Mouse (Mus musculus) right cerebral cortex, adult 2 months (tissue): ENCODE results near the gene Serpinb2.
A peak's percentile ranks its signal among the peaks of the same experiment; 100 is the strongest.

Experiments
- DNase-seq, 2 experiments: peaks; one replicate each; pipeline ENCODE4 v3.0.0; 2021 to 2022; ENCODE audit warnings: low spot score in 2 of 2

The Serpinb2 gene

DNA sequence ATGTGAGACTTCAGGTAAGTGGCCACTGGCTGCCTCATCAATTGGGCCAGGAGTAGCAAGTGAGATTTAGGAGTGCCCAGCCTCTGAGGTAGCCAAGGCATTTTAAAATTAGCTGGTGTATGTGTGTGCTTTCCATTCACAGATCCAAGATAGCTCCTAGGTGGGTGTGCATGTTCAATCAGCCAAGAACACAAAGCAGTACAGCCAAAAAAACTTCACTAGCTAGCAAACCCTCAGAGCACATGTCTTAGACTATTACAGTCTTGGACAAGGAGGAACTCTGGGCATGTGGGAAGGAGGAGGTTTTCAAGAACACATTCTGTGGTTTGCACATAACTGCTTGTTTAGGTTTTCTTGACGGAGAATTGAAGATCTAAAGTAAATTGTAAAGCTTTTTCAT, 70.0 kb downstream of the Serpinb2 start:
- peak; percentile 49 to 61 for DNase-seq

DNA sequence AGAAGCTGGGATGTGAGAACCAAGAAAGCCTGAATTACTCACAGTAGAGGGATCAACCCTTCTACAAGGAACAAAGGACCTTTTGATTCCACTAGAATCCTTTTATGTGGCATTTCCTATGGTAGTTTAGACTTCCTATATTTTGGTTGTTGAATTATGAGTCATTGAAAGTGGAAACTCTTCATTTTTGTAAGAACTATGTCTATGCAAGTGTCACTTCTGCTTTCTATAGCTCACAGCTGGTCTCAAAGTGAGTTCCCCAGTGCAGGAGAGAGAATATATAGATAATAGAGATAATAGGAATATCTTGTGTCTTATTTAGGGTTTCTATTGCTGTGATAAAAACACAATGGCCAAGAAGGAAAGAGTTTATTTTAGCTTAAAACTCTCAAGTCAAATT, 71.7 kb downstream of the Serpinb2 start:
- DNase-seq = no peak

DNA sequence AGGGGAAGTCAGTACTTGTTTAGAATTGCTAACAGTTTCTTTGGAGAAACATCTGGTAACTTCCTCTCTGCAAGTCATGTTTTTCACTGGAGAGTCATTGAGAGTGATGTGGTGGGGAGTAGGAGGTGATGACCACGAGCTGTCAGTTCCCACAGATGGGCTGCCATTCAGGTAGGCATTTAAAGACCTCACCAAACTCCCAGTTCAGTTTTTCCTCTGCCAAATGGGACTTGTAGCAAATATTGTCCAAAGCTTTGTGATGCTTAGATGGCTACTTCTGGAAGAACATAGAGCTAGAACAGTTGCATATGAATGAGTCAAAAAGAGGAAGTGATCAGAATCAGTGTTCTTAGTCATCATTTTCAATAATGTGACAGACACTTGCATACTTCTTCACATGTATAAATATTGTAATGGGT, 72.7 kb downstream of the Serpinb2 start:
- no peak for DNase-seq

DNA sequence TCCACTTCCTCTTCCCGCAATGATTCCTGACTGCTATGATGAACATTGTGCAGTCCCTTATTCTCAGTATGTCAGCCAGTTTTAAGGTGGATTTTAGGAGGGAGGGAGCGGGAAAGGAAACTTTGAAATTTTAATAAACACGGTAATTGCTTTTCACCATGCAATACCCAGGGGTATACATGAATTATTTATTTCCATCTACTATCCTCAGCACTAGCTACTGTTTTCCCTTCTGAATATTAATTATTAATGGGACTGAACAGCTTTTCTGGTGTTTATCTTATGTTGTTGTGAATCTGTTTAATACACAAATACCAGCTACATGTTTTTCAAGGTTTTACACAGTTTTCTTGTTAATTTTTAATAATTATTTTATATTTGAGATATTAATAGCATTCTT, 73.7 kb downstream of the Serpinb2 start:
- no peak for DNase-seq
